ENCODE assay signal across 12 mouse cellular contexts in genomic region chr7:128402577-128402976, GRCm38 (mm10).
"Had no signal": no experiment of that assay in that cellular context is flagged by ENCODE, and none has a peak within 500 bp of the region (broad histone marks: within the 10 kb centered on the region; RNA-seq: fewer than 3 reads in every experiment).

No protein-coding gene starts in this region.

- H3K27me3 ChIP-seq: limb, embryonic 13.5 days; neural tube, embryonic 13.5 days had no signal

- H3K9me3 ChIP-seq: neural tube, embryonic 13.5 days had no signal

- H3K4me1 ChIP-seq: limb, embryonic 13.5 days; neural tube, embryonic 13.5 days had no signal

- DNase-seq: kidney, adult 18-20 months; kidney, postnatal 10 days; kidney, postnatal 4 days; left cerebral cortex, postnatal 4 days; lung, adult 18-20 months; retina, postnatal 1 day; thymus, postnatal 36 days had no signal

- H3K9ac ChIP-seq: limb, embryonic 13.5 days; neural tube, embryonic 13.5 days had no signal

- H3K27ac ChIP-seq: layer of hippocampus, adult 2 months; limb, embryonic 13.5 days; neural tube, embryonic 13.5 days had no signal

- ATAC-seq: midbrain, embryonic 16.5 days had no signal

- H3K4me2 ChIP-seq: limb, embryonic 13.5 days; midbrain, embryonic 11.5 days; neural tube, embryonic 13.5 days had no signal

- H3K4me3 ChIP-seq: layer of hippocampus, adult 2 months; limb, embryonic 13.5 days; neural tube, embryonic 13.5 days had no signal
